Mouse (Mus musculus): ENCODE results near the gene Clock.

DNA sequence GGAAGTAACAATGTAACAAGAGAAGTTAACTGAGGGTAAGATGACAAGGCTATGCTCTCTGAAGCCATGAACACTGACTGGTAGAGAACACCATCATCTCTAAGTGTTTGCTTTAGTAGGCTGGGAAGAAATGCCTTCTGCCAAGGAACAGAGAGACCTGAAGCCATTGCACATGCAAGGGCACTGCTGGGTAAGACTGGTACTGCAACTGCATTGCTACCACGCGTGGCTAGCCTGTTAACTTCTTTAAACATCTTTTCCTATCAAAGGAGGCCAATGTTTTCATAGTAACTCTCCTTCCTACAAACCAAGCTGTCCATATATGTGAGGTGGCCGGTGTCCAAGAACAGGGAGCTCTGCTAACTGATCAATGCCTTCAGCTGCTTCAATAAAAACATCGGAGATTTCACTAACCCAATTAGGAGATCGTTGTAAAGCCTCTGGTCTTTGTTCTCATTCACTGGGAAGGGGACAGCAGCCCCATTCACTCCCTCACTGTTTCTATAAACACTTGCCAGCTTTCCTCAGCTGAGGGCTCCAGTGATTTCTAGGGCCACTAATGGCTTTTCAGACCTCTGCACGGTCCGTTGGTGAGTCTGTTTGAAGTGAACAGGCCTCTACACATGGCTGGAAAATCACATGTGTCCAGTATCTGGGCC lies 47.5 kb upstream of the Clock start:
- TF ChIP-seq CTCF (conservative IDR thresholded peaks at IDR 0.05; ENCODE audit: insufficient read depth, insufficient read length, low read depth, low read length), result no peak
- TF ChIP-seq POLR2A (IDR thresholded peaks at IDR 0.05; ENCODE audit: low read depth, low read length), result no peak

All from kidney, adult 2 months (tissue).